35 mouse cellular contexts compared by ENCODE assay signal in genomic region chr17:68084446-68084845, GRCm38 (mm10).
"Had no signal": no experiment of that assay in that cellular context is flagged by ENCODE, and none has a peak within 500 bp of the region (broad histone marks: within the 10 kb centered on the region; RNA-seq: fewer than 3 reads in every experiment).

No protein-coding gene starts in this region.

- H3K27me3 ChIP-seq: heart, embryonic 12.5 days; heart, embryonic 13.5 days; heart, embryonic 15.5 days; hindbrain, embryonic 12.5 days; hindbrain, embryonic 13.5 days; hindbrain, embryonic 15.5 days; intestine, embryonic 15.5 days; kidney, embryonic 15.5 days had no signal

- H3K27ac ChIP-seq: heart, embryonic 10.5 days; heart, embryonic 13.5 days; heart, embryonic 15.5 days; hindbrain, embryonic 10.5 days; hindbrain, embryonic 12.5 days; hindbrain, embryonic 13.5 days; hindbrain, embryonic 14.5 days; hindbrain, embryonic 15.5 days; hindbrain, postnatal 0 days; intestine, embryonic 15.5 days; kidney, embryonic 15.5 days; kidney, postnatal 0 days; layer of hippocampus, adult 2 months; left cerebral cortex, adult 2 months had no signal

- ATAC-seq: hindbrain, embryonic 16.5 days; hindbrain, postnatal 0 days; inflammation-experienced regulatory T-cells, adult 6 months; intestine, embryonic 15.5 days; intestine, postnatal 0 days had no signal

- H3K9ac ChIP-seq: heart, embryonic 12.5 days; heart, embryonic 13.5 days; heart, embryonic 15.5 days; hindbrain, embryonic 12.5 days; hindbrain, embryonic 13.5 days; hindbrain, embryonic 14.5 days; hindbrain, embryonic 15.5 days; intestine, embryonic 15.5 days; kidney, embryonic 15.5 days had no signal

- H3K36me3 ChIP-seq: heart, embryonic 10.5 days; heart, embryonic 12.5 days; heart, embryonic 13.5 days; heart, embryonic 15.5 days; hindbrain, embryonic 10.5 days; hindbrain, embryonic 12.5 days; hindbrain, embryonic 13.5 days; hindbrain, embryonic 15.5 days; intestine, embryonic 15.5 days; kidney, embryonic 15.5 days had no signal

- H3K4me3 ChIP-seq: heart, embryonic 10.5 days; heart, embryonic 12.5 days; heart, embryonic 13.5 days; heart, embryonic 15.5 days; hindbrain, embryonic 10.5 days; hindbrain, embryonic 12.5 days; hindbrain, embryonic 13.5 days; hindbrain, embryonic 15.5 days; intestine, embryonic 15.5 days; kidney, embryonic 15.5 days; layer of hippocampus, adult 2 months; left cerebral cortex, adult 2 months had no signal

- H3K9me3 ChIP-seq: heart, embryonic 10.5 days; heart, embryonic 12.5 days; heart, embryonic 13.5 days; heart, embryonic 15.5 days; hindbrain, embryonic 10.5 days; hindbrain, embryonic 12.5 days; hindbrain, embryonic 13.5 days; hindbrain, embryonic 15.5 days; intestine, embryonic 15.5 days; kidney, embryonic 15.5 days had no signal

- H3K4me2 ChIP-seq: heart, embryonic 11.5 days; heart, embryonic 12.5 days; heart, embryonic 13.5 days; heart, embryonic 15.5 days; hindbrain, embryonic 12.5 days; hindbrain, embryonic 13.5 days; hindbrain, embryonic 14.5 days; hindbrain, embryonic 15.5 days; intestine, embryonic 15.5 days; kidney, embryonic 15.5 days had no signal

- H3K4me1 ChIP-seq: heart, embryonic 10.5 days; heart, embryonic 12.5 days; heart, embryonic 13.5 days; heart, embryonic 15.5 days; hindbrain, embryonic 10.5 days; hindbrain, embryonic 12.5 days; hindbrain, embryonic 13.5 days; hindbrain, embryonic 15.5 days; intestine, embryonic 15.5 days; kidney, embryonic 15.5 days had no signal

- DNase-seq: heart, postnatal 10 days; heart, postnatal 14 days; heart, postnatal 36 days; heart, postnatal 4 days; kidney, adult 11 months; kidney, adult 18-20 months; kidney, adult 2 months; kidney, adult 8-10 months; kidney, adult 9 months; kidney, postnatal 10 days; kidney, postnatal 14 days; kidney, postnatal 25 days; kidney, postnatal 36 days; kidney, postnatal 4 days; layer of hippocampus, adult 9-11 months; layer of hippocampus, postnatal 36 days had no signal
